ENCODE assay signal across 1 mouse cellular context in the genomic region with DNA sequence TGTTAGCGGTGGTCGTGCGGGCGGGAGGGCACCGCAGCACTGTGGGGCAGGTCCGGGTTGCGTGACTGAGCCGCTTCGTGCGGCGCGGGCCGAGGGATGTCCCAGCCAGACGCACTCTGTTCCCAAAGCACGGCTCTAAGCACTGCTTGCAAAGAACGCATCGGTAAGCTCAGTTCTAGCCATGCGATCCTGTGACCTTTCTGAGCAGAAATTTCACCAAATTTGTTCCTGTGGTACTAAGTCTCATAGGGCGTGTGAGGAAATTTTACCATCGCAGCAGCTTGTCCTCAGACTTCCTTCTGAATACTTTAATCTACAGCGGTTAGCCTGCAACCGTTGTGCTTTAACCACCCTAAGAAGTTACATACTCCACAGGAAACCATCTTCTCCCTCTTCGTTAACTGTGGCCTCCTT.
TF ChIP-seq lines count a peak whose summit lies in the region.

No protein-coding gene starts in this region.

TF ChIP-seq in MEL, 35 proteins besides CTCF, POLR2A, EP300 and RAD21 (continued from another document):
- no peak for TF ChIP-seq SIN3A (IDR thresholded peaks at IDR 0.05; ENCODE audit: low read length)
- TF ChIP-seq TBP (IDR thresholded peaks at IDR 0.05; ENCODE audit: low read depth, low read length) = peak; percentile 74
- 0 out of 2 replicates have a peak, but pooled peaks have one; percentile 9 for TF ChIP-seq MYC (IDR thresholded peaks at IDR 0.05; ENCODE audit: low read depth, low read length)
- TF ChIP-seq MYB (IDR thresholded peaks at IDR 0.05; ENCODE audit: low read depth, low read length) = peak; percentile 66; the same call in 1 of the 2 replicates
